Mouse (Mus musculus) forebrain, embryonic 14.5 days (tissue): ENCODE measurements at regions not wholly inside any gene's neighbourhood (a gene's known extent, or its start where the extent isn't known, plus 50 kb on each side); places are given as distances from the start of the nearest gene placed in this dataset.
"Not testable (repeated sequence)": the region's sequence is repeated elsewhere in the genome, so short reads cannot be mapped to it uniquely, and the experiment has no call there.

Experiments
- ATAC-seq: fragments of 200-750 bp; cut with Nextera tagmentation; 2 replicates; pipeline ENCODE4 v1.8.0; 2017; ENCODE audit warnings: mild to moderate bottlenecking, moderate library complexity
- DNase-seq: peaks from one replicate; pipeline ENCODE4 v3.0.0-alpha.2; 2015; ENCODE audit warnings: low spot score
- H3K27ac ChIP-seq: fragments of 300-500 bp; sonication (generic); 2 replicates; pipeline ENCODE4 v1.5.1; 2014; ENCODE audit warnings: low read depth, mild to moderate bottlenecking, control low read depth, low read length, moderate library complexity
- H3K27me3 ChIP-seq: fragments of 300-500 bp; sonication (generic); replicated peaks from 2 replicates; pipeline ENCODE4 v1.6.1; 2014; ENCODE audit warnings: low read length, control low read depth, mixed read lengths; ENCODE audit not compliant: control insufficient read depth, insufficient read depth
- H3K36me3 ChIP-seq: fragments of 300-500 bp; sonication (generic); 2 replicates; pipeline ENCODE4 v1.6.1; 2014; ENCODE audit warnings: low read length, control low read depth; ENCODE audit not compliant: control insufficient read depth, insufficient read depth
- H3K4me1 ChIP-seq: fragments of 300-500 bp; sonication (generic); 2 replicates; pipeline ENCODE4 v1.6.1; 2014; ENCODE audit warnings: antibody characterized with exemption, low read length, control low read depth; ENCODE audit not compliant: control insufficient read depth, insufficient read depth
- H3K4me2 ChIP-seq: fragments of 300-500 bp; sonication (generic); 2 replicates; pipeline ENCODE4 v1.6.1; 2014; ENCODE audit warnings: mild to moderate bottlenecking, control low read depth, low read length
- H3K4me3 ChIP-seq: fragments of 300-500 bp; sonication (generic); 2 replicates; pipeline ENCODE4 v1.5.1; 2014; ENCODE audit warnings: low read depth, low read length, control low read depth
- H3K9ac ChIP-seq: fragments of 300-500 bp; sonication (generic); 2 replicates; pipeline ENCODE4 v1.6.1; 2014; ENCODE audit warnings: mild to moderate bottlenecking, low read length, control low read depth, moderate library complexity
- H3K9me3 ChIP-seq: fragments of 300-500 bp; sonication (generic); replicated peaks from 2 replicates; pipeline ENCODE4 v1.6.1; 2016; ENCODE audit warnings: low read length, control low read depth, mixed read lengths; ENCODE audit not compliant: control insufficient read depth
- WGBS: fragments of 180-500 bp; shearing (Covaris S2); extraction: QIAGEN DNeasy Blood & Tissue Kit; methylation state at CpG from one replicate; pipeline ENCODE4 v1.1.7; 2014; 5-methylcytosine and 5-hydroxymethylcytosine counted together

- WGBS = 93% methylated on average over 4 of the region's 4 CpGs
These were observed 2491.9 kb downstream of the Cntnap5b start for GRCm38 (mm10) chr1:102264457-102264856.

DNA sequence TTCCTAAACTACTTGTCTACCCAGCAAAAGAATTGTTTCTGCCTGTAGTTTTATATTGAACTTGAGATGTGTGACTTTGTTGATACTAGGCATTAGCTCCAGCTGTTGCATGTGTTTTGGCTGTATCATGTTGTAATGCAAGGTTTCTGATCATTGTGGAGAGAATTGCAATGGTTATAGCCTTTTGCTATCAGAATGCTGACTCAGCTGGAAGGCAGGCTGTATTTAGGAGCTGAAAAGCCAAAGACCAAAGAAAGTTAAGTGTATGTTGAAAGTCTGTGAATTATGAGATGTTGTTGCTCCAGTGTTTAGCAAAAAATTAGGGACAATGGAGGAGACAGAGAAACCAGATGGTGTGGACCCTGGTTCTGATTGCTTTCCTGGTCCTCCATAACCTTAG, 2493.9 kb upstream of the Cdh20 start:
- Histone ChIP-seq H3K27ac (no peak overlapping the region), H3K4me3 (no peak overlapping the region), H3K4me2 (no peak overlapping the region), H3K9me3 (no peaks in the 10 kb centered on the region), H3K9ac (no peak overlapping the region), H3K36me3 (no peaks in the 10 kb centered on the region), H3K27me3 (no peaks in the 10 kb centered on the region), H3K4me1 (no peaks in the 10 kb centered on the region)
- no peak for DNase-seq
- no peak for ATAC-seq

More at GRCm38 (mm10) chr1:102264457-102264856, 2491.9 kb downstream of the Cntnap5b start:
- not testable (repeated sequence) for H3K27ac ChIP-seq, H3K9ac ChIP-seq, H3K4me1 ChIP-seq, H3K27me3 ChIP-seq, ATAC-seq, H3K36me3 ChIP-seq, DNase-seq, H3K4me3 ChIP-seq, H3K9me3 ChIP-seq, H3K4me2 ChIP-seq

DNA sequence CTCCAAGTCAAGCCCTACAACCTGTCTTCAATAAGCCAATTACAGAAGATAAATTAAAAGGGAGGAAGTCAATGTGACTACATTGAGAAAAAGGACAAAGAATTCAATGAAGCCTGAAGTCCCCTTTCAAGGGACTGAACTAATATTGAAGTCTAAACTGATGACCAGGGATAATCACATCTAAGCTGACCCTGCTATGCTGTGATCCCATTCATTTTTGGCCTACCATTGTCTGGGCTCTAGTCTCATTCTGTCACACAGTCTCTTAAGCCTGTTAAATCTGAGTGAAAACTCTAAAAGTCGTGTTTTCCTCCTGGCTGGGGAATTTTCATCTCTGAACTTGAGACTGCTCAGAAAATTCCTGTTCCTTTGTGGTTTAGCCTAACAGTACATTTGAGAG, 2480.0 kb upstream of the Cdh20 start:
- ATAC-seq (no peak), DNase-seq (no peak)
- WGBS = 3% methylated on average over 1 of the region's 1 CpGs
- Histone ChIP-seq H3K27me3 (no peaks in the 10 kb centered on the region), H3K4me1 (no peaks in the 10 kb centered on the region), H3K36me3 (no peaks in the 10 kb centered on the region), H3K4me2 (no peak overlapping the region), H3K4me3 (no peak overlapping the region), H3K9ac (no peak overlapping the region), H3K27ac (no peak overlapping the region), H3K9me3 (no peaks in the 10 kb centered on the region)

DNA sequence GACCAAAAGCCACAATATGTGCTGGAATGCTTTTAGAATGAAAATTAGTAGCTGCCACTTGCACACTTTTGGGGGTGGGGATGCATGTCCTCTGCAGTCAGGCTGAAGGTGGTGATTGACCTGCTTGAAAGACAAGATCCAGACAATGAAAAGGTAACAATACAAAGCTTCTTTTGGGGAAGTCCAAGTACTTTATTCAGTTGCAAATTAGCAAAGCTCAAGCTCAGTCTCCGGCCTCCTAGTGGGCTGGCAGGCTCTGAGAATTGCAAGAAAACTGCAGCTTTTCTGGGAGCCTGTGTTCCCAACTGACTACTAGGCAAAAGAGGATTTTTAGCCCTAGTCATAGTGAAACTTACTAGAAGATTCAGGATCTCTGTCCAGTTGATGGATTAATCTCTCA, 2464.8 kb upstream of the Cdh20 start:
- no peaks in the 10 kb centered on the region for H3K27me3 ChIP-seq
- no peak for DNase-seq
- no peaks in the 10 kb centered on the region for H3K9me3 ChIP-seq
- no peaks in the 10 kb centered on the region for H3K4me1 ChIP-seq
- H3K4me2 ChIP-seq = no peak overlapping the region
- H3K9ac ChIP-seq = no peak overlapping the region
- H3K36me3 ChIP-seq = no peaks in the 10 kb centered on the region
- no peak overlapping the region for H3K27ac ChIP-seq
- H3K4me3 ChIP-seq = no peak overlapping the region
- WGBS = 32% methylated on average over 1 of the region's 1 CpGs
- ATAC-seq = no peak

DNA sequence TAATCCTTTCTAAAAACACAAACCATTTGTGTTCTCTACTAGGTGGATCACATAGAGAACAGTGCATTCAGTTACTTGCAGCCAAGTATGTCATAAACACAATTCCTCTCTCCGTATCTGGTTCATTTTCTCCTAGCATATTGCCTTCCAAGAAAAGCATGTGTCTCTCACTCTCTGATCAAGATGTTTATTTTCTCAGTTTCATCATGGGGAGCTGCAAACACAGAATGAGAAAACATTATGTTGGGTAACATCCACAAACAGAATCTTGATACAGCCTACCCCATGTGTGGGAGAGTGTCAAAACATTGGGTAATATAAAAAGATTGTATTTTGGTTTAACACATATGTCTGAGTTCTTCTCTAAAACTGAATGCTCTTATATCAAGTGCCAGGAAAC, 2415.2 kb upstream of the Cdh20 start:
- peak; percentile 51 for DNase-seq

DNA sequence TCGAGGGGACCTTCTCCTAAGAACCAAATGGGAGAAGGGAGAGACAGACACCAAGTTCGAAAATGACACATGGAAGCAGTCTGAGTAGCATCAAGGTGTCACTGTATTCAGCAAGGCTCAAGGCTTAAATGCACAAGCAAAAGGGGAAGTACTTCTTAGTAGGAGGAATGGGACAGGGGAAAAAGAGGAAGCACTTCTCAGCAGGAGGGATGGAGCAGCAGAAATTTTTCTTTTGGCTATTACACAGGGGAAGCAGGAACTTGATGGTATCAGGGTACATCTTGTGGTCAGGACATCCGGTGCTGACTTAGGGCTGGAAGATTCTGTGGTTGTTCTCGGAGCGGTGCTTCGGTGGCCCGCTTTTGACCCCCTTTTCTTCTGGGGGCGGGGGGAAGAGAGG, 2410.4 kb upstream of the Cdh20 start:
- 93% methylated on average over 8 of the region's 8 CpGs for WGBS
- H3K27ac ChIP-seq, H3K27me3 ChIP-seq, DNase-seq, H3K4me3 ChIP-seq, H3K9me3 ChIP-seq, ATAC-seq, H3K4me1 ChIP-seq, H3K4me2 ChIP-seq, H3K9ac ChIP-seq, H3K36me3 ChIP-seq: not testable (repeated sequence)

More for the DNA sequence above, 2415.2 kb upstream of the Cdh20 start:
- H3K4me3 ChIP-seq = no peak overlapping the region
- no peaks in the 10 kb centered on the region for H3K36me3 ChIP-seq
- no peak overlapping the region for H3K4me2 ChIP-seq
- H3K27ac ChIP-seq = no peak overlapping the region
- H3K9ac ChIP-seq = no peak overlapping the region
- H3K27me3 ChIP-seq = no peaks in the 10 kb centered on the region
- no peaks in the 10 kb centered on the region for H3K4me1 ChIP-seq
- WGBS = 78% methylated on average over 1 of the region's 1 CpGs
- H3K9me3 ChIP-seq = no peaks in the 10 kb centered on the region
- no peak for ATAC-seq

- Histone ChIP-seq H3K27ac (no peak overlapping the region), H3K36me3 (no peaks in the 10 kb centered on the region), H3K27me3 (no peaks in the 10 kb centered on the region), H3K4me3 (no peak overlapping the region), H3K4me1 (no peaks in the 10 kb centered on the region), H3K4me2 (no peak overlapping the region), H3K9ac (no peak overlapping the region), H3K9me3 (no peaks in the 10 kb centered on the region)
- DNase-seq (peak; percentile 8), ATAC-seq (no peak)
- 75% methylated on average over 1 of the region's 1 CpGs for WGBS
These were observed 2389.7 kb upstream of the Cdh20 start for GRCm38 (mm10) chr1:102378613-102379012.
